Mouse (Mus musculus): ENCODE measurements around the gene Paip2b. TPM values are rescaled to one million over a fixed set of nuclear protein-coding genes. Genes with fewer than 3 reads are reported as not detected.

Paip2b gene
- polyA plus RNA-seq (2014; fragmentation: Nextera tagmentation; extraction: Ambion mirVana): 16.8 and 17.8 TPM in 2 replicates

DNA sequence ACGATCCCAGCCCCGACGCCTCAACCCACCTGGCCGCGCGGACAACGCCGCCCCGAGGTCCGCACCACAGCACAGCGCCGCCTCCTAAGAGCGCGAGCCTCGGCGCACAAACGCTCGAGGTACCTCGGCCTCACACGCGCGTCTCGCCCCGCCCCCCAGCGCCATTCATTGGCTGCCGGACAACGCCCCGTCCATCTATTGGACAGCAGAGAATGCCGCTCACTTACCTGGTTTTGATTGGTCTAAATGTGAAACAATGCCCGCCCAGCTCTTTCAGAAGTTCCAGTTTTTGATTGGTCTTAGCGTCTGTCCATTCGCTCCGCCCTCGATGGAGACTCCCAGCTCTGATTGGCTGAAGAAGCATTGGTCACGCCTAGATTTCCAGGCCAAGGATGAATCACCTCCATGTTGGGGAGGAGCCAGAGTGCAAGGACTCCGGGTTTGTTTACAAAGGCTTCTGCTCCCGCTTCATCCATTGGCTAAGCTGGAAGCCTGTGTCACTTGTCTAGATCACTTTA, at the start of gene Paip2b:
Paip2b (minus strand) TSS at position 136 of the 518 bp plus-strand sequence.
- H3K9ac ChIP-seq (ENCODE audit: low read length): peak within 1 kb of the TSS; percentile 83
- under 1% methylated on average over 37 of the region's 37 CpGs for WGBS
- H3K27me3 ChIP-seq (replicated peaks; ENCODE audit: control insufficient read depth, insufficient read depth, low read length): no peaks in the 10 kb centered on the region
- H3K27ac ChIP-seq (ENCODE audit: low read depth): peak within 1 kb of the TSS; percentile 81
- peak within 1 kb of the TSS; percentile 84 for H3K4me2 ChIP-seq (ENCODE audit: low read length)
- H3K4me1 ChIP-seq (replicated peaks; ENCODE audit: control insufficient read depth, insufficient read depth, low read length): peaks cover 5% of the 10 kb centered on the region; the same call in 1 of the 2 replicates
- H3K9me3 ChIP-seq (ENCODE audit: control insufficient read depth, low read length): no peaks in the 10 kb centered on the region
- peak; percentile 96 for DNase-seq (ENCODE audit: low spot score)
- peak; percentile 99 for ATAC-seq (replicated peaks; ENCODE audit: low FRiP score, low TSS enrichment, low read depth)
- H3K4me3 ChIP-seq (ENCODE audit: low read depth, low read length): peak within 1 kb of the TSS; percentile 70
- H3K36me3 ChIP-seq (ENCODE audit: control insufficient read depth, insufficient read depth, low read length): 0 out of 2 replicates have a peak, but pooled peaks cover 6% of the 10 kb centered on the region

DNA sequence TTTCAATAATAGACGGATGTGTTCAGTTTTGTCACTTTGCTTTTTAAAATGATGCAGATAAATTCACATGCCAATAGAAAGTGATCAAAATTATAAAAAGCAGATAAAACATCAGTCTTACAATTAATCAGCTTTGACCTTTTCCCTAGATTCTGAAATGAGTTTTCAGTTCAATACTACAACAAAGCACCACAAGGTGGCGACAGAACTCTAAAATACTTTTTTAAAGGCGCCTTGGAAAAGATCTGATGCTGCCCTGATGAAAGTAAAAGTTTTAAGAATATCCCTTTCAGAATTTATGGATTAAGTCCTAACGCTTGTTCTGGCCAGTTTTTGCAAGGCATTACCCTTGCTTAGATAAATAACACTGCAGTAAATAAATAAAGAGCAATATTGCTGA, 48.3 kb upstream of the Paip2b start:
- no peaks in the 10 kb centered on the region for H3K4me1 ChIP-seq (replicated peaks; ENCODE audit: control insufficient read depth, insufficient read depth, low read length)
- H3K9me3 ChIP-seq (ENCODE audit: control insufficient read depth, low read length): no peaks in the 10 kb centered on the region
- H3K4me2 ChIP-seq (ENCODE audit: low read length): no peak overlapping the region
- no peaks in the 10 kb centered on the region for H3K27me3 ChIP-seq (replicated peaks; ENCODE audit: control insufficient read depth, insufficient read depth, low read length)
- WGBS: 2% methylated on average over 4 of the region's 4 CpGs
- no peak overlapping the region for H3K4me3 ChIP-seq (ENCODE audit: low read depth, low read length)
- DNase-seq (ENCODE audit: low spot score) (peak; percentile 71), ATAC-seq (replicated peaks; ENCODE audit: low FRiP score, low TSS enrichment, low read depth) (no peak)
- H3K36me3 ChIP-seq (ENCODE audit: control insufficient read depth, insufficient read depth, low read length): no peaks in the 10 kb centered on the region
- no peak overlapping the region for H3K27ac ChIP-seq (ENCODE audit: low read depth)
- H3K9ac ChIP-seq (ENCODE audit: low read length): no peak overlapping the region

DNA sequence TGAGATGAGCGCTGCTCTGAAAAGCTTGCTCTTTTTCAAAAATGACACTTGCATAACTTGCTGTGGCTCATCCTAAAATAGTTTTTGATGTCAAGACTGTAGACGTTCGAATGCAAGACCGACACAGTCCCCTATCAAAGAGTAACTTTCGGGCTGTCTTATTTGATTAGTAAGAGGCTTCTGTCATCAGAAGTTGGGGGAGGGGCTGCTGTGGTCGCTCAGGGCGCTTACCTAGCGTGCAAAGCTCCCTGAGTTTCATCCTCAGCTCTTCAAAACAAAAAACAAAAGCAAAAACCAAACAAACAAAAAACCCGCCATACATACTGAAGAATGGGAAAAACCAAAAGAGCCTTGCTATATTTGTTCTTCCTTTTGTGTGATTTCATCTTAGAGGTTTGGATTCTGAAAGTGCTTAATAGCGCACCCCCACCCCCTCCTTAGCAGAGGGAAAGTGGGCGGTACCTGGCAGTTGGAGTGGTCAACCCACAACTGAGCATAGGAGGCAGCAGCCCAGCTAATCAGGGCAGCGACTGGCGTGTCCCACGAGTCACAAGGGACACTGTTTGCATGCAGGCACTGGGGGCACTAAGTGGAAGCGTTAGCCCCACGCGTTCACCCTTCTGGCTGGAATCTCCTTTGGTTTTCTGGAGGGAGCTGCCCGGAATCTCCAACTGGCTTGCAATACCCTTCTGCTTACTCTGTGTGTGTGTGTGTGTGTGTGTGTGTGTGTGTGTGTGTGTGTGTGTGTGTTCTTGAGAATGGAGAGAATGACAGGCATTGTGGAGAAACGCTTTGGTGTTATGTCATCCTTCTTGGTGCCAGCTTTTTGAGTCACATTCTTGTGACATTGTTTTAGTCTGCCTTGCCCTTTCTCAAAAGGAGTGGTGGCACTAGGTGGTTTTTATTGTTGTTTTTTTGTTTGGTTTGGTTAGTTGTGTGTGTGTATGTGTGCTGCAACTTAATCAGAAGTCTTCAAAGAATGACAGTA, 36.4 kb upstream of the Paip2b start:
- Histone ChIP-seq H3K9ac (ENCODE audit: low read length) (peak overlapping the region; percentile 41), H3K4me2 (ENCODE audit: low read length) (peak overlapping the region; percentile 99), H3K27ac (ENCODE audit: low read depth) (no peak overlapping the region), H3K4me3 (ENCODE audit: low read depth, low read length) (peak overlapping the region; percentile 57), H3K9me3 (ENCODE audit: control insufficient read depth, low read length) (no peaks in the 10 kb centered on the region), H3K27me3 (replicated peaks; ENCODE audit: control insufficient read depth, insufficient read depth, low read length) (no peaks in the 10 kb centered on the region), H3K36me3 (ENCODE audit: control insufficient read depth, insufficient read depth, low read length) (no peaks in the 10 kb centered on the region), H3K4me1 (replicated peaks; ENCODE audit: control insufficient read depth, insufficient read depth, low read length) (0 out of 2 replicates have a peak, but pooled peaks cover 5% of the 10 kb centered on the region)
- ATAC-seq (replicated peaks; ENCODE audit: low FRiP score, low TSS enrichment, low read depth): peak; percentile 29; the same call in 1 of the 2 replicates
- WGBS: 4% methylated on average over 18 of the region's 19 CpGs
- DNase-seq (ENCODE audit: low spot score): peak; percentile 62

DNA sequence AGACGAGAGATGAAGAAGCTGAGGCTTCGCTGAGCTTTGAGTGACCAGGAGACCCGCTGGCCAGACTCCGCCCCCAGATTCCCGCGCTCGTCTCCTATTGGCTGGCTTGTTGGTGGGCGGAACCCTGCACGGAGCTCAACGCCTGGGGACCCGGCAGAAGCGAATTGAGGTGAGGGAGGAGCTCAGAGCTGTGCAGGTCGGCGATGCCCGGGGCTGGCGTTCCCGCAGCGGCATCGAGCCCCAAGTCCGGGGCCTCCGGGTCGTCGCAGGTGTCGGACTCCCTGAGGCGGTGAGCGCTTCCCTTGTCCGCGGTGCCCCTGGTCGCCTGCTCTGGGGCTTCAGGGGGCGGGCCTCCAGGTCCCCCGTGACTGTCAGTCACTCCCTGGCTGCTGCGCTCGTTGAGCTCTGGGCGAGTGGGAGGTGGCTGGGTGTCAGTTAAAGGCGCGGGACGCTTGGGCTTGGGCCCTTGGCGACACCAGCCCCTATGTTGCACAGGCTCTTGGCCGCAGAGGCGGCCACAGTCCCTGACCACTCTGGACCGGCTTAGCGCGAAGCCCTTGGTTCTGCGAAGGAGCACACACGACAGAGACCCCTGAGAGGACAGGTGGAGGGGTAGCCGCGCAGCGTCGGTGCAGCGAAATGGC, 35.5 kb upstream of the Paip2b start, which contains the start of gene Zfp638:
Zfp638 (plus strand) TSS at position 156 of the 644 bp plus-strand sequence.
- Histone ChIP-seq H3K9ac (ENCODE audit: low read length) (peak within 1 kb of the TSS; percentile 41), H3K36me3 (ENCODE audit: control insufficient read depth, insufficient read depth, low read length) (no peaks in the 10 kb centered on the region), H3K4me2 (ENCODE audit: low read length) (peak within 1 kb of the TSS; percentile 99), H3K9me3 (ENCODE audit: control insufficient read depth, low read length) (no peaks in the 10 kb centered on the region), H3K4me1 (replicated peaks; ENCODE audit: control insufficient read depth, insufficient read depth, low read length) (0 out of 2 replicates have a peak, but pooled peaks cover 5% of the 10 kb centered on the region), H3K27ac (ENCODE audit: low read depth) (no peak within 1 kb of the TSS), H3K27me3 (replicated peaks; ENCODE audit: control insufficient read depth, insufficient read depth, low read length) (no peaks in the 10 kb centered on the region), H3K4me3 (ENCODE audit: low read depth, low read length) (peak within 1 kb of the TSS; percentile 57)
- peak; percentile 99 for DNase-seq (ENCODE audit: low spot score)
- whole genome bisulfite sequencing: under 1% methylated on average over 50 of the region's 50 CpGs
- ATAC-seq (replicated peaks; ENCODE audit: low FRiP score, low TSS enrichment, low read depth): peak; percentile 96

DNA sequence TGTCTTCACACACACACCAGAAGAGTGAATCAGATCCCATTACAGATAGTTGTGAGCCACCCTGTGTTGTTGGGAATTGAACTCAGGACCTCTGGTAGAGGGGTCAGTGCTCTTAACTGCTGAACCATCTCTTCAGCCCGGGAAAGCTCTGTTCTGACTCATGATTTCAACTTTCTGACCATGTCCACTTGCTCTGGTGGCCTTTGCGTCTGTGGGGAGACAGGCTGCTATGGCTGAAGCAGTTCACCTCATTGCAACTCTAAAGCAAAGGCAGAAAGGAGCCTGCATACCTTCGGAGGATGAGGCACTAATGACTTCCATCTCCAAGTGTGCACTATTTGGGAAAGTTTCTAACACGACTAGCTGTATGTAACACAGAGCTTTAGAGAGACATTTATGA, 34.9 kb upstream of the Paip2b start:
- DNase-seq (ENCODE audit: low spot score) (peak; percentile 53), ATAC-seq (replicated peaks; ENCODE audit: low FRiP score, low TSS enrichment, low read depth) (peak; percentile 9; the same call in 1 of the 2 replicates)
- Histone ChIP-seq H3K9me3 (ENCODE audit: control insufficient read depth, low read length) (no peaks in the 10 kb centered on the region), H3K4me3 (ENCODE audit: low read depth, low read length) (peak overlapping the region; percentile 57; the same call in 1 of the 2 replicates), H3K4me1 (replicated peaks; ENCODE audit: control insufficient read depth, insufficient read depth, low read length) (0 out of 2 replicates have a peak, but pooled peaks cover 5% of the 10 kb centered on the region), H3K27me3 (replicated peaks; ENCODE audit: control insufficient read depth, insufficient read depth, low read length) (no peaks in the 10 kb centered on the region), H3K36me3 (ENCODE audit: control insufficient read depth, insufficient read depth, low read length) (no peaks in the 10 kb centered on the region), H3K4me2 (ENCODE audit: low read length) (peak overlapping the region; percentile 99), H3K27ac (ENCODE audit: low read depth) (no peak overlapping the region), H3K9ac (ENCODE audit: low read length) (no peak overlapping the region)
- WGBS: 35% methylated on average over 4 of the region's 4 CpGs

DNA sequence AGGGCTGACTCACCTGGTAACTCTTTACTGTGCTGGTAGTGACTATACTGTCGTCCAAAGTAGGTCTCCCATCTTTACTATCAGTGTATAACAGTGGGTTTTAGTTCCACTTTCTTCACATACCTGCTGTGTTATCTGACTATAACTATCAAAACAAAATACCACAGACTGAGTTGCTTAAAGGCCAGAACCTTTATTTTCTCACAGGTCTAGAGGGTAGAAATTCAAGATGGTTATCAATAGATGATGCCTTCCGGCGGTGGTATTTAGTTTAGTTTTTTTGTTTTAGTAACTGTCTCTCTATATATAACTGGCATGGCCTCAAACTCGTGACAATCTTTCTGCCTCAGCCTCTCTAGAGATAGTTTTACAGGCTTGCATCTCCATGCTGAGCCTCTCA, 32.0 kb upstream of the Paip2b start:
- Histone ChIP-seq H3K9ac (ENCODE audit: low read length) (no peak overlapping the region), H3K9me3 (ENCODE audit: control insufficient read depth, low read length) (no peaks in the 10 kb centered on the region), H3K27ac (ENCODE audit: low read depth) (no peak overlapping the region), H3K4me3 (ENCODE audit: low read depth, low read length) (no peak overlapping the region), H3K4me2 (ENCODE audit: low read length) (no peak overlapping the region), H3K27me3 (replicated peaks; ENCODE audit: control insufficient read depth, insufficient read depth, low read length) (no peaks in the 10 kb centered on the region), H3K4me1 (replicated peaks; ENCODE audit: control insufficient read depth, insufficient read depth, low read length) (0 out of 2 replicates have a peak, but pooled peaks cover 5% of the 10 kb centered on the region), H3K36me3 (ENCODE audit: control insufficient read depth, insufficient read depth, low read length) (no peaks in the 10 kb centered on the region)
- DNase-seq (ENCODE audit: low spot score) (no peak), ATAC-seq (replicated peaks; ENCODE audit: low FRiP score, low TSS enrichment, low read depth) (no peak)
- WGBS: 68% methylated on average over 4 of the region's 4 CpGs

DNA sequence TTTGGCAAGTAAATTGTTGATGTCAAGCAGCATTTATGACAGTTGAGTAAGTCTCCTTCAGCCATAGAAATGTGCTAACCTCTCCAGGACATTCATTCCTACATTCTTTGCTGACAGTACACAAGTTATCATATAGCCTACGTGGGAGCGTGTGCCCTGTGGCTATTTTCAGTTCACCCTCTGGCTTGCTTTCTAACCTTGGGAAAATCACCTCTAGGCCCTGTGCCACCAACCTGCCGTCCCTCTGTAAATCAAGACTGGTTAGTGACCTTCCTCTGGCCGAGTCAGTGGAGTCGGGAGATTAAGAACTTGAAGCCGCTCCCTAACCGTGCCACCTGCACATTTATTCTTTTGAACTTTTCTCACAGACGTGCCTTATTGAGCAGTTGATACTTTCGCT, 28.5 kb upstream of the Paip2b start:
- no peak overlapping the region for H3K4me3 ChIP-seq (ENCODE audit: low read depth, low read length)
- no peak for ATAC-seq (replicated peaks; ENCODE audit: low FRiP score, low TSS enrichment, low read depth)
- H3K4me1 ChIP-seq (replicated peaks; ENCODE audit: control insufficient read depth, insufficient read depth, low read length): no peaks in the 10 kb centered on the region
- H3K27me3 ChIP-seq (replicated peaks; ENCODE audit: control insufficient read depth, insufficient read depth, low read length): no peaks in the 10 kb centered on the region
- no peaks in the 10 kb centered on the region for H3K36me3 ChIP-seq (ENCODE audit: control insufficient read depth, insufficient read depth, low read length)
- no peak overlapping the region for H3K4me2 ChIP-seq (ENCODE audit: low read length)
- no peak overlapping the region for H3K27ac ChIP-seq (ENCODE audit: low read depth)
- 86% methylated on average over 9 of the region's 9 CpGs for WGBS
- DNase-seq (ENCODE audit: low spot score): no peak
- no peaks in the 10 kb centered on the region for H3K9me3 ChIP-seq (ENCODE audit: control insufficient read depth, low read length)
- H3K9ac ChIP-seq (ENCODE audit: low read length): no peak overlapping the region

DNA sequence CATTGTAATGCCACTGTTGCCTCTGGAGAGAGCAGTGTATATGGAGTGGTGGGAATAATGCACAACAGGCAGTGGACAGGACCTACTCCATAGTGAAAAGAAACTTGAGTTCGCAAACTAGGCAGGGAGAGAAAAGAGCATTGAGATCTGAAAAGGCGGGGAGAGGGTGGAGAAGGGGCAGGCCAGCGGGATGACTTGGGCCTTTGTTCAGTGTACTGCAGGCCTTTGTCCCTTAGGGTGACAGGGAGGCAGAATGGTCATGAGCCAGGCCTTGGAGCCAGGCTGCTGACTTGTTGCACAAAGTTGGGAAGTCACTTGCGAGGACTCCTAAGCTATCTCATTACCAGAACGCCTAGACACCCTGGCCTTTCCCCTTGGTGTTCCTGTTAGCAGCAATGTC, 25.9 kb upstream of the Paip2b start:
- no peak for DNase-seq (ENCODE audit: low spot score)
- Histone ChIP-seq H3K9me3 (ENCODE audit: control insufficient read depth, low read length) (no peaks in the 10 kb centered on the region), H3K27ac (ENCODE audit: low read depth) (no peak overlapping the region), H3K4me3 (ENCODE audit: low read depth, low read length) (no peak overlapping the region), H3K9ac (ENCODE audit: low read length) (no peak overlapping the region), H3K27me3 (replicated peaks; ENCODE audit: control insufficient read depth, insufficient read depth, low read length) (no peaks in the 10 kb centered on the region), H3K4me1 (replicated peaks; ENCODE audit: control insufficient read depth, insufficient read depth, low read length) (no peaks in the 10 kb centered on the region), H3K4me2 (ENCODE audit: low read length) (no peak overlapping the region), H3K36me3 (ENCODE audit: control insufficient read depth, insufficient read depth, low read length) (no peaks in the 10 kb centered on the region)
- no peak for ATAC-seq (replicated peaks; ENCODE audit: low FRiP score, low TSS enrichment, low read depth)
- WGBS: 68% methylated on average over 5 of the region's 5 CpGs

All from intestine, embryonic 14.5 days (tissue).